Mouse (Mus musculus) stomach, embryonic 15.5 days (tissue): ENCODE measurements around the gene Chat. TPM values are rescaled to one million over a fixed set of nuclear protein-coding genes. Genes with fewer than 3 reads are reported as not detected.

Source experiments
- ATAC-seq: fragments of 200-750 bp; cut with Nextera tagmentation; 2 replicates; pipeline ENCODE4 v1.8.0; 2017; ENCODE audit warnings: low read depth, moderate number of reproducible peaks, moderate TSS enrichment; ENCODE audit not compliant: insufficient read depth, low FRiP score
- H3K27ac ChIP-seq: fragments of 300-500 bp; sonication (generic); 2 replicates; pipeline ENCODE4 v1.5.1; 2015; ENCODE audit warnings: mild to moderate bottlenecking, inconsistent platforms
- H3K27me3 ChIP-seq: fragments of 300-500 bp; sonication (generic); replicated peaks from 2 replicates; pipeline ENCODE4 v1.6.1; 2015; ENCODE audit warnings: inconsistent platforms
- H3K36me3 ChIP-seq: fragments of 300-500 bp; sonication (generic); 2 replicates; pipeline ENCODE4 v1.6.1; 2015; ENCODE audit warnings: inconsistent platforms
- H3K4me1 ChIP-seq: fragments of 300-500 bp; sonication (generic); 2 replicates; pipeline ENCODE4 v1.6.1; 2015; ENCODE audit warnings: inconsistent platforms
- H3K4me2 ChIP-seq: fragments of 300-500 bp; sonication (generic); 2 replicates; pipeline ENCODE4 v1.6.1; 2015; ENCODE audit warnings: mild to moderate bottlenecking, inconsistent platforms
- H3K4me3 ChIP-seq: fragments of 300-500 bp; sonication (generic); replicated peaks from 2 replicates; pipeline ENCODE4 v1.5.1; 2015; ENCODE audit warnings: inconsistent platforms
- H3K9ac ChIP-seq: fragments of 300-500 bp; sonication (generic); 2 replicates; pipeline ENCODE4 v1.6.1; 2015; ENCODE audit warnings: inconsistent platforms
- H3K9me3 ChIP-seq: fragments of 300-500 bp; sonication (generic); 2 replicates; pipeline ENCODE4 v1.6.1; 2016; ENCODE audit warnings: inconsistent platforms
- WGBS: fragments of 180-500 bp; shearing (Covaris S2); methylation state at CpG from one replicate; pipeline ENCODE4 v1.1.7; 2015; 5-methylcytosine and 5-hydroxymethylcytosine counted together
- polyA plus RNA-seq: library from polyadenylated mRNA; unstranded; fragments of >200 nt; fragmentation: Nextera tagmentation; extraction: Ambion mirVana; gene quantifications from 2 replicates; pipeline ENCODE4 v1.2.1, GENCODE M21; 2015

Gene Chat
- polyA plus RNA-seq, 1 experiment from 2014 or later, result 0.91 TPM

DNA sequence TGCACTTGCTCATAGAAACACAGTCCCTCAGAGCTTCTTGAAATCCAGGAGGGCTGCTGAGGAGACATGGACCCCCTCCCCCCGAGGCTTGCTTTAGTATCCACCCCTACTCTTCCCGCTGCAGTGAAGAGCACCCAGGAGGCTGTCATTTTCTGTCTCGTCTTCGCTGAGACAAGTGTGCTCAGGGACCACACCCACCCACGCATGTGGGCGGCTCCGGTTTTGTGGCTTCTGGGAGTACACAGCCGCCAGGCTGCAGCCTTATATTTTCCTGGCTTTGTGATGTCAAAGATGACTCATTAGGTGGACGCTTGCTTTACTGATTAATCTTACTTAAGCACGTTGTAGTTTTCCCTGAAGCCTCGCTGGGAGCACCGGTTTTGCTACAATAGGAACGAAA lies 26.7 kb upstream of the Chat start:
- Histone ChIP-seq H3K9me3 (no peaks in the 10 kb centered on the region), H3K4me1 (0 out of 2 replicates have a peak, but pooled peaks cover 9% of the 10 kb centered on the region), H3K27me3 (0 out of 2 replicates have a peak, but pooled peaks cover 4% of the 10 kb centered on the region), H3K27ac (no peak overlapping the region), H3K36me3 (no peaks in the 10 kb centered on the region), H3K4me3 (no peak overlapping the region; the same call in 1 of the 2 replicates), H3K9ac (no peak overlapping the region), H3K4me2 (peak overlapping the region; percentile 32)
- 10% methylated on average over 13 of the region's 13 CpGs for WGBS
- ATAC-seq, result no peak

- Histone ChIP-seq H3K9me3 (no peaks in the 10 kb centered on the region), H3K4me2 (no peak overlapping the region), H3K4me3 (no peak overlapping the region), H3K36me3 (no peaks in the 10 kb centered on the region), H3K27ac (no peak overlapping the region), H3K9ac (no peak overlapping the region), H3K4me1 (no peaks in the 10 kb centered on the region), H3K27me3 (no peaks in the 10 kb centered on the region)
- 9% methylated on average over 3 of the region's 3 CpGs for WGBS
- ATAC-seq, result no peak
Observed at GRCm38 (mm10) chr14:32482061-32482460, 16.3 kb upstream of the Chat start.

DNA sequence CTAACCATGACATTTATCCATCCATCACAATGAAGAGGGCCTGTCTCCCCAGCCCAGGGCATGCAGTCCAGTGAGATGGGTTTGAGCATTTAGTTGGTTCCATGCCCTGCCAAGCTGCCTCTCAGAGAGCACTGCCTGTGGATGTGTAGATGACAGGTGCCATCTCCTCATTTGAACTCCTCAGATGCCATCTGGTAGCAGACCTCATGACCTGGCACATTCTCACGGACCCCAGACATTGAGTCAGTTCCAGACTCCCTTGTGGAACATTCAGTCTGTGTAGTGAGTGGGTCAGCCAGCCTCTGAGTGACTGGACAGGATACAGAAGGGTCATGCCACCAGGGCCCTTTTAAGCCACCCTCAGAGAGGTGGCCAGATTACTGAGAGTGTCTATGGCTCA lies 11.8 kb upstream of the Chat start:
- H3K9me3 ChIP-seq, result no peaks in the 10 kb centered on the region
- no peak overlapping the region for H3K4me3 ChIP-seq
- H3K36me3 ChIP-seq, result no peaks in the 10 kb centered on the region
- H3K27ac ChIP-seq, result no peak overlapping the region
- no peaks in the 10 kb centered on the region for H3K27me3 ChIP-seq
- H3K4me1 ChIP-seq, result no peaks in the 10 kb centered on the region
- no peak overlapping the region for H3K9ac ChIP-seq
- no peak for ATAC-seq
- no peak overlapping the region for H3K4me2 ChIP-seq
- WGBS, result 64% methylated on average over 1 of the region's 1 CpGs

- ATAC-seq, result no peak
- H3K9me3 ChIP-seq, result no peaks in the 10 kb centered on the region
- H3K36me3 ChIP-seq, result no peaks in the 10 kb centered on the region
- WGBS, result 73% methylated on average over 6 of the region's 6 CpGs
- no peak overlapping the region for H3K27ac ChIP-seq
- no peaks in the 10 kb centered on the region for H3K27me3 ChIP-seq
- no peaks in the 10 kb centered on the region for H3K4me1 ChIP-seq
- no peak overlapping the region for H3K4me3 ChIP-seq
- H3K4me2 ChIP-seq, result no peak overlapping the region
- H3K9ac ChIP-seq, result no peak overlapping the region
Observed at GRCm38 (mm10) chr14:32476559-32476958, 10.8 kb upstream of the Chat start.

DNA sequence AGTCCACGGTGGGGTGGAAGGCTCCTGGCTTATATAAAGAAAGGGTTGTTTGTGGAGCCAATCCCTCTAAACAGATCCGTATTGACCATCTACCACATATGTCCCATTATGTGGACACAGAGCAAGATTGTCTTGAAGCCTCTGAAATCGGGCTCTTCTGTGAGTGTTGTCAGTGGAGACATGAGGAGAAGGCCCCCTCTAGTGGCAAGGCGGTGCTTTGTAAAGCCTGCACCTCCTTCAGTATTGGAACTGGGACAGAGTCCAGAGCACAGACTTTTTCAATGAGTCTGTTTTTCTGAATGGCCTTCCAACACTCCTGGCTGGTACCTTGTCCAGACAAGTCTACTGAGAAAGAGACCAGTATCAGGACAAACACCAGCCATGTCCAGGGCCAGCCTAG lies 7.2 kb upstream of the Chat start:
- WGBS, result 8% methylated on average over 4 of the region's 4 CpGs
- Histone ChIP-seq H3K27me3 (no peaks in the 10 kb centered on the region), H3K9ac (no peak overlapping the region), H3K4me3 (no peak overlapping the region), H3K36me3 (no peaks in the 10 kb centered on the region), H3K4me2 (no peak overlapping the region), H3K4me1 (no peaks in the 10 kb centered on the region), H3K9me3 (no peaks in the 10 kb centered on the region), H3K27ac (no peak overlapping the region)
- ATAC-seq, result no peak

DNA sequence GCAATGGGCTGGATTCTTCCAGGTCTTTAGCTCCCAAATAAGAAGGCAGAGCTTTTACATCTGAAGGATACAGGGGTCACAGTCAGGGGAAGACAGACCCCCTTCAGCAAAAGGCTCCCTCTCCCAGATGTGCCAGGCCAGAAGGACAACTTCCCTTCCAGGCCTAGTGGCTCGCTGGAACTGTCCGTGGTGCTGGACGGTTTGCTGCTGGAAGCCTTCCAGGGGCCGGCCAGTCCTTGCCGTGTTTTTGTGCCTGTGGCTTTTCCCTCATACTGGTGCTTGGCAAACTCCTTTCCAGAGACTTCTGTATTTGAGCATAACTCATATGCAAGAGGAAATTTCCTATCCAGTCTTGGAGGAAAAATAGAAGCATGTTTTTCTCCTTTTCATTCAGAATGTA lies 1.8 kb upstream of the Chat start:
- no peak overlapping the region for H3K27ac ChIP-seq
- H3K4me2 ChIP-seq, result no peak overlapping the region
- H3K9me3 ChIP-seq, result no peaks in the 10 kb centered on the region
- H3K4me3 ChIP-seq, result no peak overlapping the region
- no peaks in the 10 kb centered on the region for H3K36me3 ChIP-seq
- ATAC-seq, result no peak
- peaks cover 50% of the 10 kb centered on the region for H3K27me3 ChIP-seq
- WGBS, result 3% methylated on average over 5 of the region's 5 CpGs
- no peak overlapping the region for H3K9ac ChIP-seq
- peaks cover 27% of the 10 kb centered on the region for H3K4me1 ChIP-seq

DNA sequence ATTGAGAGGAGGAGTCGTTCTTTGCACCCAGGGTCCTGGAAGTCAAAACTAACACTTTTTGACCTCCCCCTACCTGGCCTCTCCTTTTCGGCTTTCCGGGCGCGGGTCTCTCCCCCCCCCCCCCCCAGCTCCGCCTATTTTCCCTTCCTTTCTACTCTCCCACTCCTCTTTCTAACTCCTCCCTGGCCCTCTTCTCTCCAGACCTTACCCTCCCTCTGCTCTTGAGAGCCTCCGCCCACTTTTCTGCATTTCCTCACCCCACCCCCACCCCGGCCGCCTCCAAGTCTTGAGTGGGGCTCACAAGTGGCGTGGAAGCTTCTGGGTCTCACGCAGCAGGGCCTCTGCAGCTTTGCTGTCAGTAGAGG lies 301 bp downstream of the Chat start:
- peaks cover 28% of the 10 kb centered on the region for H3K4me1 ChIP-seq
- no peak overlapping the region; the same call in 1 of the 2 replicates for H3K4me3 ChIP-seq
- H3K9ac ChIP-seq, result no peak overlapping the region
- no peak overlapping the region for H3K27ac ChIP-seq
- 4% methylated on average over 9 of the region's 11 CpGs for WGBS
- no peak for ATAC-seq
- H3K9me3 ChIP-seq, result no peaks in the 10 kb centered on the region
- H3K36me3 ChIP-seq, result no peaks in the 10 kb centered on the region
- H3K27me3 ChIP-seq, result peaks cover 69% of the 10 kb centered on the region
- H3K4me2 ChIP-seq, result peak overlapping the region; percentile 69

DNA sequence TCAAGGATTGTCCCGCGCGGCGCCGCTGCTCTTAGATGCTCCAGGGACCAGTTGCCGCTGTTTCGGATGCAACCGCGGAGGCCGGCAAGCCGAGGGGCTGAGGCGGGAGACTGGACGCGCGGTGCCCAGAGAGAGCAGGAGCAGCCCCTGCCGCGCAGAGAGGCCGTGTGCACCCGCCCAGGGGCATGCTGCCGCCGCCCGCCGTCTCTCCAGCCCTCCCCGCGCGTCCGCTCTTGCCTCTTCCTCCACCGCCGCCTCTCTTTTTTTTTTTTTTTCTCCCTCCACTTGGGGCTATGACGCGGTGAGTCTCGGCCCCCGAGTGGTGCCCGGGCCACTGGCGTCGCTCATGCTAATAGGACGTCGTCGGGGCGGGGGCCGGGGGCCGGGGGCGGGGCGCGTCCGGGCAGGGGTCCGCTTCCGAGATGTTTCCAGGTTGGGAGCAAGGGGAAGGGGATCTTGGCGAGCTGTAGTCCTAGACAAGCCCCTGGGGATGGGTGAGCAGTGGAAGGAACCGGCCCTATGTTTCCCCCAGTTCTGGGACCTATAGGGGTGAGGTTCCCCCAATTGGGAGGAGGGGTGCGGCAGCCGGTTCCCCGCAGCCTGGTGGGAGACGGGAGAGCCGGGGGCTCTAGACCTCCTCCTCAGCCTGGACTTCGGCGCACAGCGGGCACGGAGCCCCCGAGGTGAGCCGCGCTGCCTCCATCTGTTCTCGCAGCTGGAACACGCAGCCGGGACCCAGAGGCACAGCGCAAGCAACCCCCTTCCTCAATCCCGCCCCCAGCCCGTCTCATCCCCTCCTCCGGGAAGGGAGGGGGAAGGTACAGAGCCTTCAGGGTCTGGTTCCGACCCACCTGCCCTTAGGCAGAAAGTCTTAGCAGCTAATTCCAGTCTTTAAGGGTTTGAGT lies 936 bp downstream of the Chat start, which contains the start of gene Slc18a3:
Gene Slc18a3, minus strand, starts transcription at position 250 of the 905 bp plus-strand sequence.
- peaks cover 28% of the 10 kb centered on the region for H3K4me1 ChIP-seq
- H3K27ac ChIP-seq, result no peak within 1 kb of the TSS
- peak within 1 kb of the TSS; percentile 34 for H3K4me3 ChIP-seq
- H3K9me3 ChIP-seq, result no peaks in the 10 kb centered on the region
- peaks cover 76% of the 10 kb centered on the region for H3K27me3 ChIP-seq
- H3K36me3 ChIP-seq, result no peaks in the 10 kb centered on the region
- H3K4me2 ChIP-seq, result peak within 1 kb of the TSS; percentile 69
- ATAC-seq, result no peak
- H3K9ac ChIP-seq, result no peak within 1 kb of the TSS
- WGBS, result under 1% methylated on average over 63 of the region's 70 CpGs

DNA sequence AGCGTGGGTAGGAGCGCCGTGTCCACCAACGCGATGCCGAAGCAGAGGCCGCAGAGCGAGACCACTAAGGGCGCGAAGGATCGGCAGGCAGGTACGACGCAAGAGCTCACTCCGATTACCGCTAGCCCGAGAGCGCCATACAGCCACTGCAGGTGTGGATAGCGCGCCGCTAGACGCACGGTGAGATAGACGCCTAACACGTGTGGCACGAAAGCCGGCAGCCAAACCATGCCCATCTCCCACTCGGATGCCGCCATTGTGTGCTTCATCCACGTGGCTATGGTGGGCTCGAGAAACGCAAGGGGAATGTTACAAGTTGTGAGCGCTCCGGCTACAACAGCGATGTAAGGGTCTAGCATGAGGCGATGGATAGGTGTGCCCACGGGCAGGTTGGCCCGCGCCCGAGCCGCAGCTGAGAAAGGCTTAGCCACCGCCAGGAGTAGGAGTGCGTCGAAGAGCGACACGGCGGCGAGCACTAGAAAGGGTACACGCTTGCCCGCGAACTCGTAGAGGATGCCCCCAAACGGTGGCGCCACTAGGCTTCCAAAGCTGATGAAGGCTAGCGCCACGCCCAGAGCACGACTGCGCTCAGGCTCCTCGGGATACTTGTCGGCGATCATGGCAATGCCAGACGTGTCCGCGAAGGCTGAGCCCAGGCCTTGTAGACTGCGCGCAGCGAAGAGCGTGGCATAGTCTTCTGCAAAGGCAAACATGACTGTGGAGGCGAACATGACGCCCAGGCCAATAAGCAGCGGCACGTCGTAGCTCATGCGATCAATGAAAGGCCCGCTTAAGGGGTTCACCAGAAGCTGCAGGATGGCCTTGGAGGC lies 2.4 kb downstream of the Chat start:
- no peak overlapping the region for H3K9ac ChIP-seq
- peaks cover 28% of the 10 kb centered on the region for H3K4me1 ChIP-seq
- H3K4me2 ChIP-seq, result peak overlapping the region; percentile 69
- ATAC-seq, result no peak
- H3K4me3 ChIP-seq, result peak overlapping the region; percentile 34
- no peaks in the 10 kb centered on the region for H3K9me3 ChIP-seq
- no peaks in the 10 kb centered on the region for H3K36me3 ChIP-seq
- peaks cover 86% of the 10 kb centered on the region for H3K27me3 ChIP-seq
- WGBS, result 3% methylated on average over 74 of the region's 74 CpGs
- H3K27ac ChIP-seq, result no peak overlapping the region

DNA sequence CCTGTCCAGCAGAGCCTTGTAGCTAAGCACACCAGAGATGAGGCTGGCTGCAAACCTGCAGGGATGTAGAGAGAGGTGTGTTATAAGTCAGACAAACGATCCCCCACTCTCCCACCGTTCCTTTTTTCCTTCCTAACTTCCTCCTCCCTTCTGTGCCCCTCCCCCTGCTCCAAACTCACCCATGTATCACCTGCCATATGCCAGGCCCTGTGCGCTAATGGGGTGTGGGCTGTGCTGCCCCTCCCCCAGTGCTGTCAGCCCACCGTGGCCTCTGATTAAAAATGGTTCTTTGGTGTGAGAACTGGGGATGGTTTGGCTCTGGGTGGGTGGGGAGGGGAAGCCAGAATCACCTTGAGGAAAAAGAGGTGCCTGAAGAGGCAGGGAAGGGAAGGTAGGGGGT lies 13.2 kb downstream of the Chat start:
- Histone ChIP-seq H3K27ac (no peak overlapping the region), H3K4me3 (no peak overlapping the region), H3K27me3 (peaks cover 12% of the 10 kb centered on the region; the same call in 1 of the 2 replicates), H3K9me3 (no peaks in the 10 kb centered on the region), H3K4me1 (no peaks in the 10 kb centered on the region), H3K9ac (no peak overlapping the region), H3K36me3 (no peaks in the 10 kb centered on the region), H3K4me2 (no peak overlapping the region)
- no peak for ATAC-seq
- WGBS, result 11% methylated on average over 4 of the region's 4 CpGs

GRCm38 (mm10) chr14:32446989-32447388 lies 18.8 kb downstream of the Chat start:
- H3K36me3 ChIP-seq, result no peaks in the 10 kb centered on the region
- H3K4me1 ChIP-seq, result no peaks in the 10 kb centered on the region
- no peak overlapping the region for H3K4me3 ChIP-seq
- no peak overlapping the region for H3K27ac ChIP-seq
- H3K4me2 ChIP-seq, result no peak overlapping the region
- no peak overlapping the region for H3K9ac ChIP-seq
- no peaks in the 10 kb centered on the region for H3K27me3 ChIP-seq
- WGBS, result 62% methylated on average over 6 of the region's 6 CpGs
- ATAC-seq, result no peak
- H3K9me3 ChIP-seq, result no peaks in the 10 kb centered on the region

- no peak overlapping the region for H3K4me2 ChIP-seq
- ATAC-seq, result no peak
- no peak overlapping the region for H3K4me3 ChIP-seq
- WGBS, result 39% methylated on average over 8 of the region's 8 CpGs
- H3K9ac ChIP-seq, result no peak overlapping the region
- no peak overlapping the region for H3K27ac ChIP-seq
- 0 out of 2 replicates have a peak, but pooled peaks cover 8% of the 10 kb centered on the region for H3K4me1 ChIP-seq
- no peaks in the 10 kb centered on the region for H3K27me3 ChIP-seq
- H3K9me3 ChIP-seq, result no peaks in the 10 kb centered on the region
- no peaks in the 10 kb centered on the region for H3K36me3 ChIP-seq
Observed at GRCm38 (mm10) chr14:32443446-32443845, 22.3 kb downstream of the Chat start.
